Mouse (Mus musculus) T-helper 2 cell (primary cell): Measurements from ENCODE around the gene Ccnb1ip1.

ENCODE experiments used
- in situ Hi-C: fragments of 300-600 bp; cut with MboI, MseI; formaldehyde crosslinking; loops from one replicate; pipeline ENCODE4 v1.15.1; 2025; ENCODE audit warnings: high pct_unique_total_duplicates

Ccnb1ip1 gene

GRCm38 (mm10) chr14:50807487-50808072, at the start of gene Ccnb1ip1, which contains the start of gene Parp2:
Gene Ccnb1ip1, minus strand, starts transcription at chr14:50807732.
Gene Parp2, plus strand, starts transcription at chr14:50807841.
- in situ Hi-C loops = loop anchor here (10.0 kb wide), 1 partner anchor 257 kb away; no protein-coding TSS in a partner anchor

DNA sequence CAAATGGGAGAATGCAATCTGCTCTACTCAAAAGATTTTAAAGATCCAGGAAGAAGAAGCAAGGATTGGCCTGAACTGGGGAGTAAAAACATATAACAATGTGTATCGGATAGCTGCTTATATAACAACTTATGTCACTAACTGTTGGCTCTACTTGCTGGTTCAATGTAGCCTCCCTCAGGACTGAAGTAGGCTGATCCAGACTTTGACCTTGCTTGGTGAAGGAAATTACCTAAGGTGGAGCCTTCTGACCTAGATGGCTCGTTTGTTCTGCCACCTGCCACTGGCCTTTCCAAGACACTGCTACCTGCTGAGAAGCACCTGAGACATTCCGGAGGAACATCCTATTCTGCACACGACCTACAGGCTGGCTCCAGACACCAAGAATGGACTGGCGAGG, 48.3 kb upstream of the Ccnb1ip1 start:
- in situ Hi-C loops = no loop called here

DNA sequence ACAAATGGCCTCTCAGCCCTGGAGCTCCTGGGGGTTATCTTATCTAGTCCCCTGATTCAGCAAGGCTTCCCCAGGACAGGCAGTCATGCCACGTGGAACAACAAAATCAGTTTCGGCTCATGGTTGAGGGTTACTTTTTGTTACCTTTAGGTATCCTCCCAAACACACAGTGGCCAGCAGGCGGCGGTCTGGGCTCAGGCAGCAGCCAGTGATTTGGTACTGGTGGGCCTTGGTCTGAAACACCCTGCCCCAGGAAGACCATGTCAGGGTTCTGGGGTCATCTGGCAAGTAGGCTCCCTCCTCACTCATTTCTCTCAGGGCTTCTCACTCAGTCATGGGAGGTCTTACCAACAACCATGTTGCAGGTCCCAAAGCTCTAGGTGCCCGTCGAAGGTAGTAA, 29.7 kb upstream of the Ccnb1ip1 start:
- in situ Hi-C loops = no loop called here

DNA sequence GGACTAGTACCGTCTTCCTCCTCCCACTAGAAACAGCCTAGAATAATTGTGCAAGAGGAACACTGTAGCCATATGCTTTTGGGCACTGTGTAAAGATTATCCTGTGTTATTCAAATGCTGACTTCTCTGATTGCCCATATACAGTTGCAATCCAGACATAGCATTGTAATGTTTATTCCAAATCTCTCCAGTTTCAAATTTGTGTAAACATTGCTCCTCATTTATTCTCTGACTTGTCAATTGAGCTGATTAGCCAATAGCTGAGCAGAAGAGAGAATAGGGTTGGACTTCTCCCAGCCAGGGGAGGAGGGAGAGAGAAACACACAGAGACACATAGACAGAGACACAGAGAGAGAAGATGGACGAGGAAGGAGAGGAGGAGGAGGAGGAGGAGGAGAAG, 26.9 kb upstream of the Ccnb1ip1 start:
- in situ Hi-C loops = no loop called here

DNA sequence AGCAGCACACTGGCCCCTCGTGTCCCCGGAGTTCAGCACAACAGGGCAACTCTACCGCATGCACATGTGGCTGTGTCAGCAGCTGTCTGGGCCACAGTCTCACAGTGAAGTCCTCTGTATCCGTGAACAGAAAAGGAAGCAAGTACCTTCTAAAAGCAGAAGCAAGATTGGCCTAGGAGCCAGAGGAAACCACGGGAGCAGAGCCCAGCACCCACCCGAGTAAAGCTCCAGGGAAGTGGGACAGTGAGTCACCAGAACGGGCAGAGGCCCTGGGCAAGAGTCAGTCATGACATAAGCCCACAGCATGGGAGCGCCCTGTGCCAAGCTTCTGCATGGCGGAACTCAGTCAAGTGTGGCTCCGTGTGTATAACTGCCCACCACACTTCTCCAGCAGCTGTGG, 26.4 kb upstream of the Ccnb1ip1 start:
- in situ Hi-C loops = no loop called here

GRCm38 (mm10) chr14:50829878-50830277, 22.3 kb upstream of the Ccnb1ip1 start:
- in situ Hi-C loops = no loop called here

DNA sequence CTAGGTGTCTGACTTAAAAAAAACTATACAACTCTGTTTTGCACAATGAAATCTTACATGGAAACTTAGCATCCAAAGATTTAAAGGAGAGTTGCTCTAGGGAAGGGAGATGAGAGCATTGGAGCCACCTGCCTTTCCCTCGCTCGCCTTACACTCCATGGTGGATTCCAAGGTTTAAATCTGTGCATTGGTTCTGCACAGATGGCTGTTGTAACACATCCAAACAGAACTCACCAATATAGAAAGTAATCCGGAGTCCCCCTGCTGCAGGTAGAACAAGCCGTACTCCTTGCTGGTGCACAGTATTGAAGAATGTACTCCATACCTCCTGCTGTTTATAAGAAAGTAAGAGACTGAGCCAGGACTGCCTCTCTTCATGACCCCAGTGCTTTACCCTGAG, 19.0 kb upstream of the Ccnb1ip1 start:
- in situ Hi-C loops = no loop called here

- in situ Hi-C loops = no loop called here
Measured at GRCm38 (mm10) chr14:50824219-50824618, 16.7 kb upstream of the Ccnb1ip1 start.

DNA sequence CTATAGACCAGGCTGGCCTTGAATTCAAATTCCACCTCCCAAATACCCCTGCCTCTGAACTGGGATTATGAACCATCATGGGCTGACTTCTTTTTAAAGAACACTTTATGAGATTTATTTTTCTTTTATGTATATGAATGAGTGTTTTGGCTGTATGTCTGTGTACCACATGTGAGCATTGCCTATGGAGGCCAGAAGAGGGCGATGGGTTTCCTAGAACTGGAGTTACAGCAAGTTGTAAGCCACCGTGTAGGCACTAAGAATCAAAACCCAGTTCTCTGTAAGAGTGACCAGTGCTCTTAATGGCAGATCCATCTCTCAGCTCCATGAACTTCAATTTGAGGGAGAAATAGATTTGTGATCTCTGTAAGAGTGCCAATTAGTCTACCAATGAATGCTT, 15.7 kb upstream of the Ccnb1ip1 start:
- in situ Hi-C loops = no loop called here

GRCm38 (mm10) chr14:50813060-50813459, 5.5 kb upstream of the Ccnb1ip1 start:
- in situ Hi-C loops = loop anchor here (10.0 kb wide), 2 partner anchors 52 to 112 kb away; partner anchors contain the start of genes Apex1 and Osgep

DNA sequence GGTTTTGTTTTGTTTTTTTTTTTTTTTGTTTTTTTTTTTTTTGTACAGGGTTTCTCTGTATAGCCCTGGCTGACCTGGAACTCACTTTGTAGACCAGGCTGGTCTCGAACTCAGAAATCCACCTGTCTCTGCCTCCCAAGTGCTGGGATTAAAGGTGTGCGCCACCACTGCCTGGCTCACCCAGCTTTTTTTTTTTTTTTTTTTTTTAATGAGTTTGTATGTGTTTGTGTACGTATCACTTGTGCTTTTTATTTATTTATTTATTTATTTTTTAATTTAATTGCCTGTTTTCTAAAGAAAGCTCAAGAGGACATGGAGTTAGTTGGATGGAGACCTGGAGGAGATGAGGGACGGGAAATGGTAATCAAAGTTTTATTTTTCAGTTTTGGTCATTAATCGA, 1.1 kb downstream of the Ccnb1ip1 start:
- in situ Hi-C loops = loop anchor here (10.0 kb wide), 1 partner anchor 258 kb away; no protein-coding TSS in a partner anchor

GRCm38 (mm10) chr14:50804683-50805082, 2.8 kb downstream of the Ccnb1ip1 start:
- in situ Hi-C loops = loop anchor here (10.0 kb wide), 1 partner anchor 260 kb away; no protein-coding TSS in a partner anchor

DNA sequence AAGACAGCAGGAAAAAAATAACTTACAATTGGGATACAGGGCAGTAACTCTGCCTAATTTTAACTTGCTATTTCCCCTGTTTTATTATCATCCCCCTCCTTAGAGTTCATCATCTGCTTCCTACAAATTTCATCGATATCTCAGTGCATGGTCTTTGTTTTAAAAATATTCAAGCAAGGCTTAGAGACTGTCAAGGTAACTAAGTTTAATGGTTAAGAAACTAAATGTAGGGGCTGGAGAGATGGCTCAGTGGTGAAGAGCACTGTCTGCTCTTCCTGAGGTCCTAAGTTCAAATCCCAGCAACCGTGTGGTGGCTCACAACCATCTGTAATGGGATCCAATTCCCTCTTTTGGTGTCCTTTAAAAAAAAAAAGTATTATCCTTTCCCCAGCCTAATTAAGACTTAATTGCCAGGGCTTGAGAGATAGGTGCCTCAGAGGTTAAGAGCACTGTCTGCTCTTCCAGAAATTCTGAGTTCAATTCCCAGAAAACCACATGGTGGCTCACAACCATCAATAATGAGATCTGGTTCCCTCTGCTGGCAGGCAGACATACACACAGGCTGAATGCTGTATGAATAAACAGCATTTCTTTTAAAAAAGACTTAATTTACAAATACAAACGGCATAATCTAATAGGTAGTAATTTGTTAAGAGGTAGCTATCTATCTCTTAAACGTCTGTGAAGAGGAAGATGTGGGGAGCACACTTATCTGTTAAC, 4.5 kb downstream of the Ccnb1ip1 start:
- in situ Hi-C loops = loop anchor here (10.0 kb wide), 1 partner anchor 262 kb away; no protein-coding TSS in a partner anchor

GRCm38 (mm10) chr14:50802441-50802840, 5.1 kb downstream of the Ccnb1ip1 start:
- in situ Hi-C loops = loop anchor here (10.0 kb wide), 1 partner anchor 262 kb away; no protein-coding TSS in a partner anchor

GRCm38 (mm10) chr14:50799502-50800259, 7.9 kb downstream of the Ccnb1ip1 start:
- in situ Hi-C loops = loop anchor here (10.0 kb wide), 1 partner anchor 265 kb away; no protein-coding TSS in a partner anchor

GRCm38 (mm10) chr14:50798512-50798911, 9.0 kb downstream of the Ccnb1ip1 start:
- in situ Hi-C loops = no loop called here

DNA sequence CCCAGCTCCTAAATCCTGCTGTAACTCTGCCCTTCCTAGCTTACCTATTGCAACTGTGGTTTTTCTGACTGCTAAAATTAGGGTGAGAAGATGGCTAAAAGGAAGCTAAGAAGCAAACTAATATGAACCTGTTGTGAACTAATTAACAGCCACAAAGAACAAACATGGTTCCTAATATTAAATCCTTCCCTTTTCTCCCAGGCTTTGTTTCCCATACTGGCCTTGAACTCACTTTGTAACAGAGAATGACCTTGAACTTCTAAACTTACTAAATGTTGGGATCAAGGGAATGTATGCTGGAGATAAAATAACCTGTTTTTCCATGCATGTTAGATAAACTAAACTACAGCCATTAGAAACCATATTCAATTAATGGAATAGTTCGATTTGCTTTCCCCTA, 11.1 kb downstream of the Ccnb1ip1 start:
- in situ Hi-C loops = no loop called here

DNA sequence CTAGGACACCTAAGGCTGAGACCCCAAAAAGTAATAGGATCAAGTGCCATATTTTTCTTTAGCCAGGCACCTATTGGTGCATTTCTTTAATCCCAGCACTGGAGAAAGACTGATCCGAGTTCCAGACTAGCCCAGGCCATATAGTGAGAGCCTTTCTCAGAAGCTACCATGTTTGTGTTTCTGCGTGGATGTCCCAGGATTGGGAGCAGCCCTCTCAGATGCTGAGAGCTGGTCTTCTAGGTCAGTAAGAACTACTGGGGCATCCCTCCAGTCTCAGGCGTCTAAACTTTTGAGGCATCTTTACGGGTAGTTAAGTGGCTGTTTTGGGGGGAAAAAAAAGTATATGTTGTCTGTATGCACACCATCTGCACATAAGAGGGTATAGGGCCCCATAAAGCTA, 11.6 kb downstream of the Ccnb1ip1 start:
- in situ Hi-C loops = no loop called here

DNA sequence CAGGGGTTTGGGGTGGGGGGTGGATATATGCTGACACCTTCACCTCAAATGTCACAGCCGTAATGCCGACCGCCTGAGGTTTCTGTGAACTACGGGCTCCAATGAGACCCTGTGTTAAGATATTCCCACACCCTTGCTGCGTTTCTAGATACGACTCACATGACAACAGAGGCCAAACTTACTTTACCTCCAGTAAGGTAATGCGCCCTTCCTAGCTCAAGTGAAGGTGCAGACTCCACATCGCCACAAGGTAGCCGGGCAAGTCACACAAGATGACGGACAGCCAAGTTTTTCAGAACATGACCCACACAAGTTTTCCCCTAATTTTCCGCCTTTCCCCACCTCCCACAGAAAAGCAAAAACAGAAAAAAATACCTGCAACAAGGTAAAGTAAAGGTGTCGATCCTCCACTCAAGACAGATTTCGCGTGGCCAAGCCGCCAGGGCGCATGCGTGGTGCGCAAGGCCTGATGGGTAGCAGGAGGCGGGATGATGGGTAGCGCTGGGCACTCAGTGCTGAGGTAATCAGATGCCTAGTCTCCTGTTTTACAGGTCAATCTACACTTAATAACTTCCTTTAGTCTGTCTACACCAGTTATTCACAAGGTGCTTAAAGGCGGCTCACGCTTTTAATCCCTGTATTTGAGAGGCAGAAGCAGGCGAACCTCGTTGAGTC, 12.1 kb downstream of the Ccnb1ip1 start:
- in situ Hi-C loops = no loop called here

DNA sequence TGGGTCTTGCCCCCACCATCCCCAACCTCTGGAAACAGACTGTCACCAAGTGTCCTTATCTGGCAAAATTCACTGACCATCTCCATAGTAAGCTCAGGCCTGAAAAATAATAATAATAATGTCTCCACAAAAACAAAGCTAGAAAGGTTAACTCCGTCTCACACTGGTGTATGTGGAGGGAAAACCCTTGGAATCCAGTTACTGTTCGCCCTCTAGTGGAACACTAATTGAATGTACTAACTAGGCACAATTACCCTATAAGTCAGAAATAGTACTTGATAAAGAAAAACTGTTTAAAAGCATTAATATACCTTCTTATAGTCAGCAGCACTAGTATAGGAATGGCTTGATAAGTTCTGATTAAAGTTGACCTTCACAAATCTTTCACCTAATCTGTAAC, 19.4 kb downstream of the Ccnb1ip1 start:
- in situ Hi-C loops = no loop called here

DNA sequence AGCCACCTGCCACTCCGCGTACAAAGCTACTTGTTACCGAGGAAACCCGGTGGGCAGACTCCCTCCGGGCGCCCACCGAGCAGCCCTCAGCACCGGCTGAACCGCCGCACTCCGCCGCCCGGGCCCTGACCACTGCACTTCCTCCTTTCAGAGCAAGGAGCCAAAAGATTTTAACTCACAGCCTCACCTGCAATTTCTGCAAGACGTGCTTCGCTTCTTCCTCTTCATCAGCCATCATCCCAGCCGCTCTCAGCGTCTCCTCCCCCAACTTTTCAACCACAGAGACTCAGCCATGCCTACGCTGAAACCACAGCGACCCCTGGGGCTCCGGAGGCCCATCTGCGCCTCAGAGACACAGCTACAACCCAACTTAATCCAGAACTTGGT, 22.3 kb downstream of the Ccnb1ip1 start, which contains the start of gene Ttc5:
Gene Ttc5 (minus strand): TSS at position 269 of the 387 bp plus-strand sequence.
- in situ Hi-C loops = no loop called here
